Mouse (Mus musculus): ENCODE data around the gene Wdr12.
"Not testable (repeated sequence)": the region's sequence is repeated elsewhere in the genome, so short reads cannot be mapped to it uniquely, and the experiment has no call there.

Wdr12 gene

DNA sequence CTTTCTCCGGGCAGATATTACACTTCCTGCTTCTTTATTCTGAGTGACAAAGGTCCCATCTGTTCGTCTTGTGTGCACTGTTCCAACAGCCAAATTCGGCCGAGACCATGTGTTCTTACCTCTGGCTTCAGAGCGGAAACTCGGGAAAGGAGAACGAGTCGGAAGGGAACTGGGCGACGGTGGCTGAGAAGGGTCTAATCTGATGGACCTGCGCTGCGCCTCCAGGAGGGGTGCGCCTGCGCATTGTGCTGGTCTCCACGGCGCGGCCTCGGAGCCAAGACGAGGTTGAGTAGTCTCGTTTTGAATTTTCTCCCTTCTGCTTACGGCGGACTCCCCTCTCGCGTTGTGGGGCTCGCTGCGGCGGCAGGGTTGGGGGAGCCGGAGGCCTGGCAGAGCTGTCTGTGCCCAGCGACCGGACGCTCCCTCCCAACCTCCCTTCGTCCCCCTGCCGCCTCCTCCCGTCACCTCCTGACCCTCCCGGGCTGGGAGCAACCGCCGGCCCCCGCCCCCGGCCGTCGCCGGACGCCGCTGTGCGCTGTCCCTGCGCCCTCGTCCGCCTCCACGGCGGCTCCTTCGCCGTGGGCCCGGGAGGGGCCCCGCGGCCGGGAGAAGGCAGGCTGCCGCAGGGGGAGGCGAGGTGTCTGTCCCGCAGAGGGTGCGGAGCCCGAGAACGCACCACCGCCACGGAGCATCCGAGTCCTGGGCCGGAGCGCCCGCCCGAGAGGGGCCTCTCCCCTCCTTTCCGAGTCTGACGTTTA lies at the start of gene Wdr12, which contains the start of gene Carf:
TSS of gene Wdr12 (minus strand) at position 622 of the 758 bp plus-strand sequence.
TSS of gene Carf (plus strand) at position 224 of the 758 bp plus-strand sequence.
- peak; percentile 91 to 95 for DNase-seq (ENCODE audit: low spot score in 2 of 2)

DNA sequence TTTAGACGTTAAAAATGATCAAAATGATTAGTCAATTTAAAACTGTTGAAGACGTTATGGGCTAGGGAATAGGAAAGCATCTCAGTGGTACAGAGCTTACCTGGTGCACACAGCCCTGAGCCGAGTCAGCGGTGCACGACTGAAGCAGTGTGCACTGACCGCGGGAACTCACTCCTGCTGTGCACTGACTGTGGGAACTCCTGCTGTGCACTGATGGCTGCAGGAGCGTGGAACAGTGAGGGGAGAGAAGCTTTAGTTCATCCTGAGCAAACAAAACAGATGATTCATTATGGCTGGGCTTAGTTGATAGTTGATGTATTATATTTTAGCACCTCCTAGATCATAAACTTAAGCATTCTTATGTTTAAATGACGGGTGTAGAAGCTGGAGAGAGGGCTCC lies 38.9 kb upstream of the Wdr12 start:
- DNase-seq (ENCODE audit: low spot score in 2 of 2), result no peak

DNA sequence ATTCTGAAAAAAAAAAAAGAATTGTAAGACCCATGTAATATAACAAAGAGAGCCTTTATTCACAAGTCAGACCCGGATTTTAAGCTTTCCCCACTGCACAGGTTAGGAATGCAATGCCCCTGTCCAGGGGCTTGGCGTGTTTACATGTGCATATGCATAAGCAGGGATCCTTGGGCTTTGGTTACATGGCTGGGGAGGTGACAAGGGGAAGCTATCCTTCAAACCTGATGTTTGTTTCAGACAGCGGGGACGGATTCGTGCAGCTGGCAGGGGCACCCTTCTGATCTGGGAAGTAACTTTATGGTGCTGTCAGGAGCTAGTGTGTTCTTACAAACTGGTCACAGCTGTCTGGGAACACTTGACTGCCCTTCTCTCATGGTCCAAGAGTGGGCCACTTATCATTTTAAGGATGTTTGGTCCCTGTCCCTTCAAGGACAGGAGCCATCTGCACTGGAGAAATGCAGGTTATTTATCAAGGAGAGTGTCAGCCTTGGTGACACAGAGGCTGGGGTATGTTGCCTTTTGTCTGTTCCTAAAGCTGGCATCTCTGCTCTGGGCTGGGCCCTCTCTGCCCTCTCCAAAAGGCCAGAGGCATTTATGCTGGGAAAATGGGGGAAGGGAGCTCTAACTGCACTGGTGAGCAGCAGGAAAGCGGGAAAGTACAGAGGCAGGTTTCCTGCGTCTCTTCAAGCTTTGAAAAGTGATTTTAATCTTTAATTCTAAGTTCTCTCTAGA lies 19.4 kb upstream of the Wdr12 start:
- no peak for DNase-seq (ENCODE audit: low spot score in 2 of 2)

DNA sequence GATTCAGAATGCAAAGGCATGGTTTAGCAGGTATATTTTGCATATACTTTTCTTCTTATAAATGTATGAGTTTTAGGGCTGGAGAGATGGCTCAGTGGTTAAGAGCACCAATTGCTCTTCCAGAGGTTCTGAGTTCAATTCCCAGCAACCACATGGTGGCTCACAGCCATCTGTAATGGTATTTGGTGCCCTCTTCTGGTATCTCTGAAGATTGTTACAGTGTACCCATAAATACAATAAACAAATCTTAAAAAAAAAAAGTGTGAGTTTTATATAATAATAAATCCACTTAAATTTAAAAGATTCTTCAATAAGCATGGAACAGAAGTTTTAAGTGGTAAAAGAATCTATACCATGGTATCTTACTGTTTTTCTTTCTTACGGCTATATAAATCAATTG lies 6.1 kb upstream of the Wdr12 start:
- DNase-seq (ENCODE audit: low spot score in 2 of 2), result no peak

DNA sequence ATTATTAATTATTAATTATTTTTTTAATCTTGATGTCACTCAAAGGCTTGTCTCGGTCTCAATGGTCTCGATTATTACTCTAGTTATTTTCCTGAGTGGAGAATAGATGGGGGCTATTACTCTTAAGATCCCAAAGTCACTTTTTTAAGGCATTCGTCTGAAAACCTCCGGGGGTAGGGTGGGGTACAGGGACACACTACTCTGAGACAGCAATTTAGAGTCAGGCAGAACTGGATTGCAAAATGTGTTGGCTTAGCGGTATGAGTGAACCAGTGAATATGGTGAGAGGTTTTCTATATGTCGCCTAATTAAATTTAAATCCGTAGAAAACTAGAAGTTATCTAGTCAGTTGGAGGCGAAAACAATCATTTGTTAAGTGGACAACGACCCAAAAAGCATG lies 394 bp upstream of the Wdr12 start:
- DNase-seq (ENCODE audit: low spot score in 2 of 2), result no peak

DNA sequence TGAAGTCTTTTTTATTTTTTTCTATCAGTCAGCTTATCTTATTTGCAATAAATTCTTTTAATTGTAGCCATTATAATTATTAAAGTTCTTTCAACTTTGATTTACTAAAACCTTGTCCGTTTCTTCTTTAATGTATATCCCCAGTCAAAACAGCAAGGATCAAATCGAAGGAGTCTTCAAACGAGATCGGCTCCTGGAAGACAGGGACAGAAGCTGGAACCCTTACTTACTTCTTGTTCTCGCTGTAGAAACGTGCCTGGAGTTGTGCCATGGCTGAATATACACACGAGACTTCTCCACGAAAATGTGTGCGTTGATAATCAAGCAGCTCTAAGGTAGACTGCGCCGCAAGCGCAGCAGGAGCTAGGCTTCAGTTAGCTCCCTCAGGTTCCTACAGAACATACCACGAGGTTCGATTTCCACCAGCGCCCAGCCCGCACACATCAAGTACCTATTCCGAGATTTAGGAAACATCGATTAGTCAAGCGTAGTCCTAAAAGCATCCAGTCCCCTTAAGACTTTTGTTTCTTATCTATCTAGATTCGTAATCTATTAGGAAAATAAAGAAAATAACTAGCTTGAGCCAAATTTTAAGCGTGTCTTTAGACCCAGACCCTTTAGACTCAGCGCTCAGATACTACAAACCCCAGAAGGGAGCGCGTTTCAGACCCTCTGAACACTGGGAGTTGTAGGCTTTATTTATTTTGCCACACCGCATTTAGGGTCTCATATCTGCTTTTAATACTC lies 995 bp downstream of the Wdr12 start:
- DNase-seq (ENCODE audit: low spot score in 2 of 2), result peak; percentile 12 to 47

DNA sequence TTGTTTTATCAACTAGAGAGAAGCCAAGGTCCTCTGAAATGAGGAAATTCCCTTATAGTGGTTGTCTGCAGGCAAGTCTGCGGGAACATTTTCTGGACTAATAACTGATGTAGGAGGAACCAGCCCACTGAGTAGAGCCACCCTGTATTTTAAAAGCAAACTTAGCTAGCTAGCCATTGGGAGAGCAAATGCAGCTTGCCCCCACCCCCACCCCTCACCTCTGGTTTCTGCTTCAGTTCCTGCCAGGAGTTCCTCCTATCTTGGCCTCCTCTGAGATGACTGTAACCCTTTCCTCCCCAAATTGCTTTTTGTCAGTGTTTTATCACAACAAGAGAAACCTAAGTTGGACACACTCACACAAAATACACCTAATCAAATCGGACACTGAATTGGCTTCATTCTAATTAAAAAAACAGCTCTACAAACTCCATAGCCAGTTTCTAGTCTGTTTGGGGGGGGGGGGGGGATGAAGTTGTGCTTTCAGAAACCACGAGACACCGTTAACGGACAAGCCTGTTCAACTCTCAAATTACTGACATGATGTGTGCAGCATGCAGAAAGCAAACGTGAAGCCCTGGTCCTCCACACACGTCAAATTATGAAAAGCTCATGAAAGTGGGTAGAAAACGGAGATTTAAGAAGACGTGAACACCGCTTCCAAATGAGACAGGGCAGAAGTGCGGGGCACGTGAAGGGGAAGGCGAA lies 1.7 kb downstream of the Wdr12 start:
- peak in 1 of 2 experiments; percentile 2 for DNase-seq (ENCODE audit: low spot score in 2 of 2)

DNA sequence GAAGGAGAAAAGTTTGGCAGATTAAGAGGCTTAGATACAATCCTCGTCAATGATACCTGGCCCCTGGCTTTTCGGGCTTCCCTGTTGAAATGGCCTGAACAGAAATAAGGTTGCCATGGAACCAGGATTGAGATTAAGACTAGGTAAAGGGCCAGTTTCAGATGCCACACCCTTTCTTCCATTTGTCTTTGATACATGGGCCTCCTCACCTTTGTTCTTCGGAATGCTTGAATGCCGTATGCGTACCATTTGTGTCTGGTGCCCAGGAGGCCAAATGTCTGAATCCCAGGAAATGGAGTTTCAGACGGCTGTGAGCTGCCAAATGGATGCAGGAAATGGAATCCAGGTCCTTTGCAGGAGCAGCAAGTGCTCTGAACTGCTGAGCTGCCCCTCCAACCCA lies 22.0 kb downstream of the Wdr12 start:
- DNase-seq (ENCODE audit: low spot score in 2 of 2), result no peak

DNA sequence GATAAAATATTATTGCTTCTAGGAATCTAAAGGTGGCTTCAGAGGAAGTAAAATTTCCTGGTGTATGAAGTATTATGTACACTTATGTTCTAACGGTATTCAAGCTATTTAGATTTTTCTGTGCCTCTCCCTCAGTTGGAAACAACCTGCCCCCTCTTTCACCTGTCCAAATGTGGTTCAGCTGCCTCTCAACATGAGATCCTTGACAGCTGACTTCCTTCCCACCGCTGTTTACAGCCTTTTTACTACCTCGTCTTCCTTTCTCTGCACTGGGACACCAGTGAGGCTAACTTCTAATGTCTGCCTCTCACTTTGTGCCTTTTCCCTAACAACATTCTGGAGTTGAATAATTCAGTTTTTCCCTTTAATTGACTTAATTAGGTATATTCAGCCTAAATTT lies 22.9 kb downstream of the Wdr12 start:
- DNase-seq (ENCODE audit: low spot score in 2 of 2), result no peak

DNA sequence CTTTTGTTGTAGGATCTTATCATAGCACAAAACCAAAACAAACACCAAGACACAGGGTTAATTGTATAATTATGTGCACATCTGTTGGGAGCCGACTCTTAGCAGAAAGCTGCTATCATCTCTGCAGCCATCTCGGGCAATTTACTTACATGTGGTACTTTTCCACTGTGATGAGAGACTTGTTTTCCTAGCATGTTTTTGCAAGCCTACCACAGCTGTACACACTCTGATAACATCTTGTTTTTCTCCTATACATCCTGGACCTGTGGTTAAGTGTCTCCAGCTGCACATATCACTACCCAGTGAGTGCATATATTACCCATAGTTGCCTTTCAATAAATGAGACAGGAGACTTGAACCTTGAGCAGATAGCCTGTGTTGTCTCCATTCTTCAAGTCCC lies 23.5 kb downstream of the Wdr12 start:
- no peak for DNase-seq (ENCODE audit: low spot score in 2 of 2)

DNA sequence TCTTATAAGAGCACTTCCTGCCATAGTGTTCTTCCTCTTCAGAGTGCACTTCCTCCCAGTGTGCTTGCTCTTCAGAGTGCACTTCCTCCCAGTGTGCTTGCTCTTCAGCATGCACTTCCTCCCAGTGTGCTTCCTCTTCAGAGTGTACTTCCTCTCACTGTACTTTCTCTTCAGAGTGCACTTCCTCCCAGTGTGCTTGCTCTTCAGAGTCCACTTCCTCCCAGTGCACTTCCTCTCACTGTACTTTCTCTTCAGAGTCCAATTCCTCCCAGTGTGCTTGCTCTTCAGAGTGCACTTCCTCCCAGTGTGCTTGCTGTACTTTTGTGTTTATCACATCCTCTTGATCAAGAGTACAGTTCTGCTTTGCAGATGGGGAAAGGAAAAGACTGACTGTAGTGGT lies 27.7 kb downstream of the Wdr12 start:
- DNase-seq (ENCODE audit: low spot score in 2 of 2), result not testable (repeated sequence)

DNA sequence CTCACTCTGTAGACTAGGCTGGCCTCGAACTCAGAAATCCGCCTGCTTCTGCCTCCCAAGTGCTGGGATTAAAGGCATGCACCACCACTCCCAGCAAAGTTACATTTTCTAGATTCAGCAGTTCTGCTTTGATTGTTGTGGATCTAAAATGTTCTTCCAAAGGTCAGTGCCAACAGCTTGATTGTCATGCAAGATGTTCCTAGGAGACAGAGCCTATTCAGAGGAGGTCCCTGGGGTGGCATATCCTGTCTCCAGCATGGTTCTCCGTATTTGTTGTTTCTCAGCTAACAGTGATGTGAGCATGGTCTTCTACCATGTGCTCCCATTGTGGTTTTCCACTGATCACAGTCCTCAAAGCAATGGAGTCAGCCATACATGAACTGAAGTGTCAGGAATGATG lies 42.1 kb downstream of the Wdr12 start:
- no peak for DNase-seq (ENCODE audit: low spot score in 2 of 2)

DNA sequence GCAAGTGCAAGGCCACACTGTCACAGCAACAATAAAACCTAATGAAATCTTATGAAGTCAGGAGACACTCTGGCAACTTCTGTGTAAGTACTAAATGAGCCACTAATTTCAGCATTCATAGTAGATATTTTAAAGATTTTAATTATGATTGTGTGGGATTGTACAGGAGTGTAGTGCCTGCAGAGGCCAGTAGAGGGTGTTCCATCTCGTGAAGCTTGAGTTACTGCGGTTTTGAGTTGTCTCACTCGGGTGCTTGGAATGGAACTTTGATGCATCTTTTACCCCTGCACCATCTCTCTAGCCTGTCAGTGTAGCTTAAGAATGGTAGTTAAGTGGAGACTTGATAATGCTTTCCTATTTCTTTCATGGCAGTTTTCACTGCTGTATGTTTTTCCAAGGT lies 43.8 kb downstream of the Wdr12 start:
- DNase-seq (ENCODE audit: low spot score in 2 of 2), result no peak

DNA sequence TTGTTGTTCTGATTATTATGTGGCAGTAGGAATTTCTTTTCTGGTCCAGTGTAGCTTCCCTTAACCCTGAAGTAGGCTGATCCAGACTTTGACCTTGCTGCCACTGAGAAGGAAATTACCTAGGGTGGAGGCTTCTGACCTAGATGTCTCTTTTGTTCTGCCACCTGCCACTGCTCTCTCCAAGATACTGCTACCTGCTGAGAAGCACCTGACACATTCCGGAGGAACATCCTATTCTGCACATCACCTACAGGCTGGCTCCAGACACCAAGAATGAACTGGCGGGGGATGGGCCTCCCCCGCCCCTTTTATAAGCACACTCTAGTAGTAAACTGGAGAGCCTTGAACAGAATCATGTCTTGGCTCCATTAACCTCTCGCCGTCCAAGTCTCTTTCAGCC lies 51.0 kb downstream of the Wdr12 start:
- DNase-seq (ENCODE audit: low spot score in 2 of 2), result not testable (repeated sequence)

DNA sequence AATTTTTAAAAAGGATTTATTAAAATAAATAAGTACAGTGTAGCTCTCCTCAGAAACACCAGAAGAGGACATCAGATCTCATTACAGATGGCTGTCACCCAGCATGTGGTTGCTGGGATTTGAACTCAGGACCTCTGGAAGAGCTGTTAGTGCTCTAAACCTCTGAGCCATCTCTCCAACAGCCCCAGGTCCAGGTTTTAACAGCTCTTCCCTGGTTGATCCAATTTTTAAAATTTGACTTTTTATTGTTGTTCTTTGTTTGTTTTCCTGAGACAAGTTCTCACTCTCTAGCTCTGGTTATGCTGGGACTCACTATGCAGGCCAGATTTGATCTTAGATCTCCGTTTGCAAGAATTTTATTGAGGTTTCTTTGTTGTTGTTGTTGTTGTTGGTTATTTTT lies 53.9 kb downstream of the Wdr12 start:
- DNase-seq (ENCODE audit: low spot score in 2 of 2), result no peak

DNA sequence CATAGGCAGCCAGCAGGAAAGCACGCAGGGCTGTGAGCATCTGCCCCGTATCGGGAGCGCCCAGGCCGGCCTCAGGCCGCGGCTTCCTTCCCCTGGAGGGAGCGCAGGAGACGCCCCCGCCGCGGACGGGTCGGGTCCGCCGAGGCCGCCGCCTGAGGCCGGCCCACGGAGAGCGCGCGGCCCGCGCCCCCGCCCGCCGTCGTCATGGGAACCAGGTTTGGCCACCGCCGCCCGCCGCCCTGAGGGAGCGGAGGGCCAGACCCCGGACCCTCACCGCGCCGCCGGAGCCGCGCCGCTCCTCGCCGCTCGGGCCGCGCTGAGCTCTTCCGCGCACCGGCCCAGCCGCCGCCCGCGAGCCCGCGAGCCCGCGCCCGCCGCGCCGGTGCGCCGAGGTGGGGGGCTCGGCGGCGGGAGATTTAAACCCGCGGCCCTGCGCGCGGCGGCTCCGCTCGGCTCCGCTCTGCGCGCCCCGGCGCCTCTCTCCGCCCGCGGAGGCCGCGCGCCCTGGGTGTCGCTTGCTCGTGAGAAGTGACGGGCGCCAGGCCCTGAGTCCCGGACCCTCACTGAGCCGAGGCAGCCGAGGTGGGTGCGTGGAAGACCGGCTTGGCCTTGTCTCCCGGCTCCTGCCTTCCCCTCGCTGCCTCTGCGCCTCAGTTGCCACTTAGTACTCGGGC lies 55.5 kb downstream of the Wdr12 start, which contains the start of gene Ica1l:
TSS of gene Ica1l (minus strand) at position 389 of the 674 bp plus-strand sequence.
- DNase-seq (ENCODE audit: low spot score in 2 of 2), result peak in 1 of 2 experiments; percentile 18

DNA sequence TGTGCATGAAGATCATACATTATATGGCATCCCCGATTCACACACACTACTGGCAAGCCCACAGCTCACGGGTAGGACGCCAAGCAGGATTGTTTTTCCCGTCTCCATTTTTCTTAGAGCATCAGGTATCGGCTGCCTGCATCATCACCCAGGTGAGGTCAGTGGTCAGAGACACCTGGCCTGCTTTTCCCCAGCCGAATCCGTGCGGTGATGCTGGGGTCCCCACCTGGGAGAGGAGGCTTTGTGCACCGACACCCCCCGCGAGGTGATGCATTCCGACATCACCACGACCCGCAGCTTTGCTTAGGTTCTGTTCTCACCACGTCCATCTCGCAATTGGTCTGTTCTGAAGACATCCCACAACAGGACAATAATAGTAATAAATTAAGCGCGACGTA lies 56.0 kb downstream of the Wdr12 start:
- DNase-seq (ENCODE audit: low spot score in 2 of 2), result no peak

DNA sequence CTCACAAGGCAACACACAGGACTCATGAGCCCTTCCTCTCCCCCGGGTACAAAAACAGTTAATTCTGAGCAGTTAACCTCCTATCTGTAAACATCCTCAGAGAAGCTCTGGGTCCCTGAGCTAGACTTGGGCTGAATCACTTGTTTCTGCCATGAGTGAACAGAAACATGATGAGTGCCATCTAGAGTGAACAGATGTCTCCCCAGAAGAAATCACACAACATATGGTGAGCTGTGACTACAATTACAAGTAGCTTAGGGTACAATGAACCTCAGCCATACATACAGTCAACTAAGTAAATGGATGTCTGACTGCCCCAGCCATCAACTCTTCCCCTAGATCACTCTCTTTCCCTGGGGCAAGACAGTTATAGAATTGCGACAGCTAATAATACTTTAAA lies 63.4 kb downstream of the Wdr12 start:
- no peak for DNase-seq (ENCODE audit: low spot score in 2 of 2)
